Mouse (Mus musculus) kidney, embryonic 15.5 days (tissue): ENCODE results near the gene Snapc3. TPM values are rescaled to one million over a fixed set of nuclear protein-coding genes. Genes with fewer than 3 reads are reported as not detected.

Source experiments
- ATAC-seq: fragments of 200-750 bp; cut with Nextera tagmentation; replicated peaks from 2 replicates; pipeline ENCODE4 v1.8.0; 2017; ENCODE audit warnings: moderate TSS enrichment; ENCODE audit not compliant: low FRiP score
- H3K27ac ChIP-seq: fragments of 300-500 bp; sonication (generic); 2 replicates; pipeline ENCODE4 v1.5.1; 2015; ENCODE audit warnings: mild to moderate bottlenecking, inconsistent platforms
- H3K27me3 ChIP-seq: fragments of 300-500 bp; sonication (generic); 2 replicates; pipeline ENCODE4 v1.6.1; 2015; ENCODE audit warnings: inconsistent platforms
- H3K36me3 ChIP-seq: fragments of 300-500 bp; sonication (generic); 2 replicates; pipeline ENCODE4 v1.6.1; 2015; ENCODE audit warnings: inconsistent platforms
- H3K4me1 ChIP-seq: fragments of 300-500 bp; sonication (generic); 2 replicates; pipeline ENCODE4 v1.6.1; 2015; ENCODE audit warnings: inconsistent platforms
- H3K4me2 ChIP-seq: fragments of 300-500 bp; sonication (generic); 2 replicates; pipeline ENCODE4 v1.6.1; 2015; ENCODE audit warnings: moderate library complexity, mild to moderate bottlenecking, inconsistent platforms
- H3K4me3 ChIP-seq: fragments of 300-500 bp; sonication (generic); replicated peaks from 2 replicates; pipeline ENCODE4 v1.5.1; 2015; ENCODE audit warnings: mild to moderate bottlenecking, inconsistent platforms
- H3K9ac ChIP-seq: fragments of 300-500 bp; sonication (generic); 2 replicates; pipeline ENCODE4 v1.6.1; 2015; ENCODE audit warnings: mild to moderate bottlenecking, inconsistent platforms
- H3K9me3 ChIP-seq: fragments of 300-500 bp; sonication (generic); replicated peaks from 2 replicates; pipeline ENCODE4 v1.6.1; 2016; ENCODE audit warnings: inconsistent platforms
- WGBS: fragments of 180-500 bp; shearing (Covaris S2); methylation state at CpG from one replicate; pipeline ENCODE4 v1.1.7; 2015; ENCODE audit warnings: mixed read lengths; 5-methylcytosine and 5-hydroxymethylcytosine counted together
- polyA plus RNA-seq: library from polyadenylated mRNA; unstranded; fragments of >200 nt; fragmentation: Nextera tagmentation; extraction: Ambion mirVana; gene quantifications from 2 replicates; pipeline ENCODE4 v1.2.1, GENCODE M21; 2015

Gene Snapc3
- polyA plus RNA-seq, 1 experiment from 2014 or later: 43.2 TPM

- Histone ChIP-seq H3K36me3 (no peaks in the 10 kb centered on the region), H3K9ac (no peak overlapping the region), H3K27me3 (no peaks in the 10 kb centered on the region), H3K4me1 (no peaks in the 10 kb centered on the region), H3K9me3 (no peaks in the 10 kb centered on the region), H3K27ac (no peak overlapping the region), H3K4me2 (no peak overlapping the region), H3K4me3 (no peak overlapping the region)
- WGBS: 69% methylated on average over 9 of the region's 9 CpGs
- no peak for ATAC-seq
Measured at GRCm38 (mm10) chr4:83396996-83397770, 20.3 kb upstream of the Snapc3 start.

DNA sequence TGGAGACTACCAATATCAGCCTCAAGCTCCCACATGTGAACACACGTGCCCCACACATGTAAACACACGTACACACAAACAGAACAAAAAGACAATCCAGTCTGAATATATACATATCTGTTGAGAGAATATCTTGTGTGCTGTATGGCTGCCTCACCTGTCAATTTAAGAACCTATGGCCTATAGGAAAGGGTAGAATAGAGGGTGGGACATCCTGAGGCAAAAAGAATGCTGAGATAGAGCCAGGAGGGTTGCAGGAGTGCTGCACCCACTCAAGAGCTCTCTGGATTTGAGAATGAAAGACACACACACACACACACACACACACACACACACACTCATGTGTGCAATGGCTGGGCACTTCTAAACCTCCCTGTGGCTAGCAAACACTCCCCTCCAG, 19.0 kb upstream of the Snapc3 start:
- Histone ChIP-seq H3K9ac (no peak overlapping the region), H3K4me3 (no peak overlapping the region), H3K4me2 (no peak overlapping the region), H3K27ac (no peak overlapping the region), H3K27me3 (no peaks in the 10 kb centered on the region), H3K36me3 (no peaks in the 10 kb centered on the region), H3K9me3 (no peaks in the 10 kb centered on the region), H3K4me1 (no peaks in the 10 kb centered on the region)
- 89% methylated on average over 2 of the region's 2 CpGs for WGBS
- no peak for ATAC-seq

- no peaks in the 10 kb centered on the region for H3K4me1 ChIP-seq
- no peak overlapping the region for H3K27ac ChIP-seq
- ATAC-seq: no peak
- H3K4me3 ChIP-seq: no peak overlapping the region
- H3K9me3 ChIP-seq: no peaks in the 10 kb centered on the region
- H3K27me3 ChIP-seq: no peaks in the 10 kb centered on the region
- no peaks in the 10 kb centered on the region for H3K36me3 ChIP-seq
- 86% methylated on average over 7 of the region's 7 CpGs for WGBS
- no peak overlapping the region for H3K4me2 ChIP-seq
- no peak overlapping the region for H3K9ac ChIP-seq
Measured at GRCm38 (mm10) chr4:83400691-83401595, 16.6 kb upstream of the Snapc3 start.

DNA sequence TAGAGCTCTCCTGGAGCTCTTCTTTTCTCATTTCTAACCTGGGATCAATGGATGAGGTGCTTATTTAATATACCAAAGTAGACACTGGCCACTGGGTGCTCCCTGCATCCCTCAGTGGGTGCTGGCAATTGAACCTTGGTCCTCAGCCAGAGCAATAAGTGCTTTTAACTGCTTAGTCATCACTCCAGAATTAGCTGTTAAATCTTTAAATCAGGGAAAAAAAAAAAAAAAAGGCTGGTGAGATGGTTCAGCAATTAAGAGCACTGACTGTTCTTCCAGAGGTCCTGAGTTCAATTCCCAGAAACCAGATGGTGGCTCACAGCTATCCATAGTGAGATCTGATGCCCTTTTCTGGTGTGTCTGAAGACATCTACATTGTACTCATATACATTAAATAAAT, 15.8 kb upstream of the Snapc3 start:
- Histone ChIP-seq H3K4me1 (no peaks in the 10 kb centered on the region), H3K27ac (no peak overlapping the region), H3K9me3 (no peaks in the 10 kb centered on the region), H3K4me3 (no peak overlapping the region), H3K36me3 (no peaks in the 10 kb centered on the region), H3K4me2 (no peak overlapping the region), H3K27me3 (no peaks in the 10 kb centered on the region), H3K9ac (no peak overlapping the region)
- ATAC-seq: no peak

- no peak for ATAC-seq
- Histone ChIP-seq H3K27me3 (no peaks in the 10 kb centered on the region), H3K9ac (no peak overlapping the region), H3K36me3 (0 out of 2 replicates have a peak, but pooled peaks cover 4% of the 10 kb centered on the region), H3K4me1 (0 out of 2 replicates have a peak, but pooled peaks cover 3% of the 10 kb centered on the region), H3K9me3 (peaks cover 16% of the 10 kb centered on the region), H3K4me2 (no peak overlapping the region), H3K4me3 (no peak overlapping the region), H3K27ac (no peak overlapping the region)
- 83% methylated on average over 6 of the region's 6 CpGs for WGBS
Measured at GRCm38 (mm10) chr4:83407688-83408087, 9.8 kb upstream of the Snapc3 start.

GRCm38 (mm10) chr4:83409867-83410505, 7.5 kb upstream of the Snapc3 start:
- 92% methylated on average over 4 of the region's 4 CpGs for WGBS
- H3K4me2 ChIP-seq: no peak overlapping the region
- H3K4me3 ChIP-seq: no peak overlapping the region
- no peak overlapping the region for H3K9ac ChIP-seq
- peaks cover 16% of the 10 kb centered on the region for H3K9me3 ChIP-seq
- H3K27me3 ChIP-seq: no peaks in the 10 kb centered on the region
- H3K4me1 ChIP-seq: 0 out of 2 replicates have a peak, but pooled peaks cover 3% of the 10 kb centered on the region
- ATAC-seq: no peak
- 0 out of 2 replicates have a peak, but pooled peaks cover 4% of the 10 kb centered on the region for H3K36me3 ChIP-seq
- H3K27ac ChIP-seq: no peak overlapping the region

DNA sequence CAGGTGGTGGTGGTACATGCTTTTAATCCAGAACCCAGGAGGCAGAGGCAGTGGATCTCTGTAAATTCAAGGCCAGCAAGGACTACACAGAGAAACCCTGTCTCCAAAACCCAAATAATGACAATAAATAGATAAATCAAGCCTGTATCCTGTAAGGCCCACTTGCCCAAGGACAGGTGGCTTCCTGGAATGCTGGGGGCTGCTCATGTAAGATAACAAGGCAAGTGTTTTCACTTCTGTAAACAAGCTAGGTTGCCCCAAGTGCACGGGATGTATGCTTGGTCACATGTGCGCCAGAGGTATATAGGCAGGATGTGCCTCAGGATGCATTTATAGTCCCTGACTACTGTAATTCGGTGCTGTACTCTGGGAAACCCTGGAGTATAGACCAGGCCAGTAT, 5.5 kb upstream of the Snapc3 start:
- 68% methylated on average over 3 of the region's 3 CpGs for WGBS
- Histone ChIP-seq H3K4me2 (no peak overlapping the region), H3K4me1 (peaks cover 7% of the 10 kb centered on the region), H3K9ac (no peak overlapping the region), H3K36me3 (0 out of 2 replicates have a peak, but pooled peaks cover 4% of the 10 kb centered on the region), H3K27ac (no peak overlapping the region), H3K4me3 (no peak overlapping the region), H3K27me3 (no peaks in the 10 kb centered on the region), H3K9me3 (peaks cover 16% of the 10 kb centered on the region)
- no peak for ATAC-seq

DNA sequence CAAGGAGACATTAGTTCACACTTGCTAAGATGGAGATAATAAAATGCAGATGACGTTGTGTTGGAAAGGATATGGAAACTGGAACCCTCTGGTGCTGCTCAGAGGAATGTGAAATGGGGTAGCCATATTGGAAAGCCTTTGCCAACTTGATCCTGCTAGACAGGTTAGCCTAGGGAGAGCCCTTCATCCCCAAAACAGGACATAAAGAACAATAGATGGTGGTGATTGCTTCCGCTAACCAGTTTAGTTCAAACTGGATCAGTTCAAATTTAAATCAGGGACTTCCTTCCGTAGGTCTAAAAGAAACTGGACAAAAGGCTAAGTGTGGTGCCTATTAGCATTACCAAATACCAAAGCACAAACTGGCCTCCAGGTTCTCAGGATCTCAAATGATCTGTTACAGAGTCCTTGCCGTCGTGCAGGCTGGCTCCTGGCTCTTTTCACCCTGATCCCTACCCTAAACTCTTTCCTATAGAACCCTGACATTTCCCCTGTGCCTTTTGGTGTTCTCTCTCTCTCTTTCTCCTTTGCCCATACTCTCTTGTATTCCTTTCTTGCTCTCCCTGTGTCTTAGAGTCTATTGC, 3.2 kb upstream of the Snapc3 start:
- H3K4me2 ChIP-seq: no peak overlapping the region
- H3K27me3 ChIP-seq: no peaks in the 10 kb centered on the region
- 82% methylated on average over 5 of the region's 5 CpGs for WGBS
- H3K4me3 ChIP-seq: no peak overlapping the region
- no peak for ATAC-seq
- H3K4me1 ChIP-seq: peaks cover 18% of the 10 kb centered on the region
- H3K27ac ChIP-seq: no peak overlapping the region
- H3K9ac ChIP-seq: no peak overlapping the region
- H3K36me3 ChIP-seq: peaks cover 2% of the 10 kb centered on the region; the same call in 1 of the 2 replicates
- no peaks in the 10 kb centered on the region for H3K9me3 ChIP-seq

- Histone ChIP-seq H3K9me3 (no peaks in the 10 kb centered on the region), H3K27ac (peak overlapping the region; percentile 77), H3K4me1 (peaks cover 19% of the 10 kb centered on the region), H3K36me3 (peaks cover 20% of the 10 kb centered on the region), H3K9ac (peak overlapping the region; percentile 82), H3K27me3 (no peaks in the 10 kb centered on the region), H3K4me3 (peak overlapping the region; percentile 84), H3K4me2 (peak overlapping the region; percentile 62)
- under 1% methylated on average over 30 of the region's 30 CpGs for WGBS
- peak; percentile 65; the same call in 1 of the 2 replicates for ATAC-seq
Measured at GRCm38 (mm10) chr4:83417820-83418186, 279 bp downstream of the Snapc3 start.

DNA sequence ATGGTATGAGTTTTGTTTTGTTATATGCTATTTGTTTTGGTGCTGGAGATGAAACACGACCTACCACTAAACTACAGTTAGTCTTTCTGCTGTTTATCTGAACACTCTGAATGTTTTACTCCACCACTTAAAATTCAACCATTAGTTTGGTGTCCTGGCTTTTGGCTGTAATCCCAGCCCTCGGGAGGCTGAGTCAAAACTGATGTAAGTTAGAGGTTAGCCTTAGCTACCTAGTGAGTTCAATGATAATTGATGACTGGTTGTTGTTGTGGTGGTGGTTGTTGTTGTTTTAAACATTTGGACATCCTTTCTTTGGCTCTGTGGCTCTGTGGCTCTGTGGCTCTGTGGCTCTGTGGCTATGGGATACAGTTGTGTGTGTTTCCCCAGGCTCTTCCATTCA, 1.3 kb downstream of the Snapc3 start:
- 74% methylated on average over 2 of the region's 2 CpGs for WGBS
- no peak for ATAC-seq
- Histone ChIP-seq H3K36me3 (peaks cover 30% of the 10 kb centered on the region), H3K4me2 (peak overlapping the region; percentile 62), H3K9ac (peak overlapping the region; percentile 82; the same call in 1 of the 2 replicates), H3K27me3 (no peaks in the 10 kb centered on the region), H3K4me1 (peaks cover 19% of the 10 kb centered on the region), H3K4me3 (peak overlapping the region; percentile 84), H3K9me3 (no peaks in the 10 kb centered on the region), H3K27ac (no peak overlapping the region)

- Histone ChIP-seq H3K36me3 (peaks cover 73% of the 10 kb centered on the region), H3K9ac (no peak overlapping the region), H3K27me3 (no peaks in the 10 kb centered on the region), H3K27ac (no peak overlapping the region), H3K9me3 (no peaks in the 10 kb centered on the region), H3K4me1 (peaks cover 11% of the 10 kb centered on the region), H3K4me2 (no peak overlapping the region), H3K4me3 (no peak overlapping the region)
- WGBS: 97% methylated on average over 6 of the region's 6 CpGs
- no peak for ATAC-seq
Measured at GRCm38 (mm10) chr4:83423641-83424040, 6.1 kb downstream of the Snapc3 start.
